Mouse (Mus musculus) heart, embryonic 16.5 days (tissue): ENCODE measurements at regions not wholly inside any gene's neighbourhood (a gene's known extent, or its start where the extent isn't known, plus 50 kb on each side); places are given as distances from the start of the nearest gene placed in this dataset.

Experiments used
- ATAC-seq: fragments of 200-750 bp; cut with Nextera tagmentation; replicated peaks from 2 replicates; pipeline ENCODE4 v1.8.0; 2017; ENCODE audit warnings: moderate number of reproducible peaks; ENCODE audit not compliant: insufficient read depth, low FRiP score; ENCODE audit errors: extremely low read depth
- H3K27ac ChIP-seq: fragments of 300-500 bp; sonication (generic); 2 replicates; pipeline ENCODE4 v1.5.1; 2014; ENCODE audit warnings: mild to moderate bottlenecking, low read length, control low read depth, moderate library complexity
- H3K27me3 ChIP-seq: fragments of 300-500 bp; sonication (generic); 2 replicates; pipeline ENCODE4 v1.6.1; 2014; ENCODE audit warnings: low read length, mixed read lengths; ENCODE audit not compliant: control insufficient read depth, insufficient read depth
- H3K36me3 ChIP-seq: fragments of 300-500 bp; sonication (generic); 2 replicates; pipeline ENCODE4 v1.6.1; 2014; ENCODE audit not compliant: control insufficient read depth, insufficient read depth
- H3K4me1 ChIP-seq: fragments of 300-500 bp; sonication (generic); 2 replicates; pipeline ENCODE4 v1.6.1; 2014; ENCODE audit warnings: low read length, mixed read lengths; ENCODE audit not compliant: control insufficient read depth, insufficient read depth
- H3K4me2 ChIP-seq: fragments of 300-500 bp; sonication (generic); 2 replicates; pipeline ENCODE4 v1.6.1; 2014; ENCODE audit warnings: low read depth, mild to moderate bottlenecking, control low read depth, low read length
- H3K4me3 ChIP-seq: fragments of 300-500 bp; sonication (generic); 2 replicates; pipeline ENCODE4 v1.5.1; 2014; ENCODE audit warnings: mild to moderate bottlenecking, control low read depth, low read length
- H3K9ac ChIP-seq: fragments of 300-500 bp; sonication (generic); 2 replicates; pipeline ENCODE4 v1.6.1; 2014; ENCODE audit warnings: low read length, control low read depth
- H3K9me3 ChIP-seq: fragments of 300-500 bp; sonication (generic); replicated peaks from 2 replicates; pipeline ENCODE4 v1.6.1; 2016; ENCODE audit warnings: low read length; ENCODE audit not compliant: control insufficient read depth
- WGBS: fragments of 180-500 bp; shearing (Covaris S2); extraction: QIAGEN DNeasy Blood & Tissue Kit; methylation state at CpG from one replicate; pipeline ENCODE4 v1.1.7; 2014; 5-methylcytosine and 5-hydroxymethylcytosine counted together

DNA sequence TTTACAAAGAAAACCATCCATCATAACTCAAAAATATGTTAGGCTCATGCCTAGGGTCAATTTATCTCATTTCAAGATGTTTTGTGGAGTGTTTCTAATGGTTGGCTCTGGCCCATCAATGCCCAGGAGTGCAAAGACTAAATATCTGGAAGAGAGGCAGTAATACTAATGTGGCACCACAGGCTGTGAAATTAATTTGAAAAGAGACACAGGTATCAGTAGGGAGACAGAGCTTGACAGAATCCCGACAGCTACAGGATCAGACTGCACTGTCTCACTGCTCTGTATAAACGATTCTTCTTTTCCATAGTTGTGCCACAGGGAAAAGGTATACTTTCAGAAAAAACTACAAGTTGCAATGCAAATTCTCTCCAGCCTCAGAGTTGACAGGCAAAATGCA lies 308.1 kb upstream of the Emcn start:
- no peak for ATAC-seq
- Histone ChIP-seq H3K27ac (no peak overlapping the region), H3K9ac (no peak overlapping the region), H3K9me3 (no peaks in the 10 kb centered on the region), H3K4me1 (no peaks in the 10 kb centered on the region), H3K36me3 (no peaks in the 10 kb centered on the region), H3K4me2 (no peak overlapping the region), H3K4me3 (no peak overlapping the region), H3K27me3 (no peaks in the 10 kb centered on the region)
- 64% methylated on average over 2 of the region's 2 CpGs for WGBS

- H3K9me3 ChIP-seq: no peaks in the 10 kb centered on the region
- H3K9ac ChIP-seq: no peak overlapping the region
- H3K4me1 ChIP-seq: no peaks in the 10 kb centered on the region
- ATAC-seq: no peak
- no peaks in the 10 kb centered on the region for H3K36me3 ChIP-seq
- no peak overlapping the region for H3K4me3 ChIP-seq
- no peaks in the 10 kb centered on the region for H3K27me3 ChIP-seq
- H3K4me2 ChIP-seq: no peak overlapping the region
- H3K27ac ChIP-seq: no peak overlapping the region
- WGBS: 71% methylated on average over 8 of the region's 8 CpGs
Observed at GRCm38 (mm10) chr3:137039638-137040037, 301.2 kb upstream of the Emcn start.

DNA sequence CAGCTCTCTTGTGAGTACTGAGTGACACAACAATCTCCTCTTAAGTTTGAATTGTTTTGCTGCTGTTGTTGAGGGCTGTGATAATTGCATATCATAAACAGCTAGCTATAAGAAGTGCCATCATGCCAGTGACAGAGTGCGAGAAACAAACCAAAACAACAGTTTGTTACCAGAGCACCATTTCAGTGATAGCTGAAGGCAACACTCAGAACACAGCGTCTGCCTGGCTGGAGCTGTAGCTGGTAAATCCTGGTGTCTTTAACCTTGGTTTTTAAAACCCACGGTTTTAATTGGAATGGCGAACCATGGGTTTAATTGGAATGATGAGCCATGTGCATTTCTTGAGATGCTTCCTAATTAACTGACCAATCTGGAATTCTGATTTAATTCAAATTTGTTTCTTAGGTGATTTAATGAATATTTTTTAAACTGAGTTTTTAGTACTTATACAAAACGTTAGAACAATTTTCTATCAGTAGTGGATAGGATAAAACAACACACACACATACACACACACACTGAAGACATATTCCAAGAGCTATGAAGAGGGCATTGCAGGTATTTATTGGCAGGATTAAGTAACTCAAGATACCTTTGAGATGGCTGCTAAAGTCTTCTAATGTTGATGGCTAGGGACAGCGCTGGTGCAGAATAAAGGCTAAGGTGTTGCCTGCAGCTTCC lies 284.2 kb upstream of the Emcn start:
- ATAC-seq: no peak
- Histone ChIP-seq H3K4me1 (no peaks in the 10 kb centered on the region), H3K27me3 (no peaks in the 10 kb centered on the region), H3K9ac (no peak overlapping the region), H3K36me3 (no peaks in the 10 kb centered on the region), H3K9me3 (no peaks in the 10 kb centered on the region), H3K4me2 (no peak overlapping the region), H3K27ac (no peak overlapping the region), H3K4me3 (no peak overlapping the region)
- 79% methylated on average over 6 of the region's 6 CpGs for WGBS

GRCm38 (mm10) chr3:137057225-137057910 lies 283.5 kb upstream of the Emcn start:
- H3K9ac ChIP-seq: no peak overlapping the region
- H3K4me1 ChIP-seq: no peaks in the 10 kb centered on the region
- no peak overlapping the region for H3K4me3 ChIP-seq
- WGBS: 62% methylated on average over 6 of the region's 6 CpGs
- H3K27me3 ChIP-seq: no peaks in the 10 kb centered on the region
- ATAC-seq: no peak
- H3K36me3 ChIP-seq: no peaks in the 10 kb centered on the region
- no peaks in the 10 kb centered on the region for H3K9me3 ChIP-seq
- no peak overlapping the region for H3K27ac ChIP-seq
- no peak overlapping the region for H3K4me2 ChIP-seq

DNA sequence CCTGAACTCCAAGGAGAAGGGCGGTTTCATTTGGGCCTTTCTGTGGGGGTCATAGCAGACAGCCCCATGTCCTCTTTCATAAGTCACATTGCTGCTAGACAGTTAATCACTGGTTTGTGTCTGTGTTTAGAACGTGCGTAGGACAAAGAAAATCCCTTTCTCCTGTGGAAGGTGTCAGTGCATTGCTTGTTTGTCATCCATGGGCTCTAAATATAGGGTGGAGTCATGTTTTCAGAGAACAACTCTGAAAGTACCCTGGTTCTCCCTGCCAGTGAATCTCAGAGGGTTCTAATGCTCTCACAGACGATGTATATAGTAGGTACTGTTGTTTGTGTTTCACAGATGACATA lies 283.0 kb upstream of the Emcn start:
- H3K9me3 ChIP-seq: no peaks in the 10 kb centered on the region
- H3K9ac ChIP-seq: no peak overlapping the region
- no peaks in the 10 kb centered on the region for H3K36me3 ChIP-seq
- no peak overlapping the region for H3K27ac ChIP-seq
- no peak overlapping the region for H3K4me2 ChIP-seq
- 69% methylated on average over 4 of the region's 4 CpGs for WGBS
- H3K4me1 ChIP-seq: no peaks in the 10 kb centered on the region
- H3K27me3 ChIP-seq: no peaks in the 10 kb centered on the region
- no peak overlapping the region for H3K4me3 ChIP-seq
- no peak for ATAC-seq

DNA sequence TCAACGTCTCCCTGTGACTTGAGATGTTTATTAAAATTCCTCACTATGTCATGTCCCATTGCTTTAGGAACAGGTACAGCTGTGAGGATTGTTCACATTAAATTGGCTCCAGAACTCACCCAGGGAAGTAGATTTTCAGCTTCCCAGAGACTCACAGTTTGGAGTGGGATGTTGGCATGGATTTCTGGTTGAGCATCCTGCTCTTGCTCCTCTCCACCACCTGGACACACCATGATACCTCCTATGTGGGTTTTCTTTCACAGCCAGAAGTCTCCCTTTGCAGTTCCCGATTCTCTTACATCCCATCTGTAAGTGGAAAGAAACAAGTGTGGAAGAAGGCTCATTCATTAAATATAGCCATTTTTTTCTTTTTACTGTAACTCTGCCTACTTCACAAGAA lies 278.8 kb upstream of the Emcn start:
- Histone ChIP-seq H3K27me3 (no peaks in the 10 kb centered on the region), H3K4me1 (no peaks in the 10 kb centered on the region), H3K4me2 (no peak overlapping the region), H3K9me3 (no peaks in the 10 kb centered on the region), H3K9ac (no peak overlapping the region), H3K27ac (no peak overlapping the region), H3K4me3 (no peak overlapping the region), H3K36me3 (no peaks in the 10 kb centered on the region)
- 85% methylated on average over 2 of the region's 2 CpGs for WGBS
- no peak for ATAC-seq

GRCm38 (mm10) chr3:137067336-137067735 lies 273.5 kb upstream of the Emcn start:
- WGBS: 81% methylated on average over 1 of the region's 1 CpGs

DNA sequence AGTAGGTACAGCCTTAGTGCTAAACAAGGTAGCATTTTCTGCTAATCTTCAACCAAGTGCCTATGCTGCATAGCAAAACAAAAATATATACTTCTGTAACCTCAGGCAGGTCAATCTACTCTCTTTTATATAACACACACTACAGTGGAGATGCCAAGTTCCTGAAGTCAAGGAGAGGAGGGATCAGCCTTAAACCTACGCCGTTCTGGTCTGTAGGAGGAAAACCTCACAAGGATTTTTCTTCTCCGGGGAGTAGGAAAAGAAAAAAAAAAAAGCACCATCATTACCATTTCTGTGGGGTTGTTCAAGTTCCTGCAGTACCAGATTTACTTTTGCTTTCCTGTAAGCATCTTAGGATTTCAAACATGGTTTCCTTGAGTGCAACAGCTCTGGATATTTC lies 271.5 kb upstream of the Emcn start:
- H3K27me3 ChIP-seq: no peaks in the 10 kb centered on the region
- H3K4me2 ChIP-seq: no peak overlapping the region
- H3K9me3 ChIP-seq: no peaks in the 10 kb centered on the region; the same call in 1 of the 2 replicates
- H3K4me3 ChIP-seq: no peak overlapping the region
- H3K4me1 ChIP-seq: no peaks in the 10 kb centered on the region
- H3K36me3 ChIP-seq: no peaks in the 10 kb centered on the region
- WGBS: 83% methylated on average over 3 of the region's 3 CpGs
- no peak overlapping the region for H3K9ac ChIP-seq
- ATAC-seq: no peak
- no peak overlapping the region for H3K27ac ChIP-seq

More at GRCm38 (mm10) chr3:137067336-137067735, 273.5 kb upstream of the Emcn start:
- Histone ChIP-seq H3K27ac (no peak overlapping the region), H3K4me1 (no peaks in the 10 kb centered on the region), H3K9me3 (no peaks in the 10 kb centered on the region; the same call in 1 of the 2 replicates), H3K4me3 (no peak overlapping the region), H3K36me3 (no peaks in the 10 kb centered on the region), H3K27me3 (no peaks in the 10 kb centered on the region), H3K4me2 (no peak overlapping the region), H3K9ac (no peak overlapping the region)
- no peak for ATAC-seq

- no peaks in the 10 kb centered on the region for H3K36me3 ChIP-seq
- H3K9me3 ChIP-seq: no peaks in the 10 kb centered on the region
- no peak for ATAC-seq
- H3K4me1 ChIP-seq: no peaks in the 10 kb centered on the region
- H3K27me3 ChIP-seq: no peaks in the 10 kb centered on the region
- WGBS: 86% methylated on average over 13 of the region's 13 CpGs
- no peak overlapping the region for H3K4me3 ChIP-seq
- H3K4me2 ChIP-seq: no peak overlapping the region
- H3K27ac ChIP-seq: no peak overlapping the region
- H3K9ac ChIP-seq: no peak overlapping the region
Observed at GRCm38 (mm10) chr3:137077718-137078599, 262.9 kb upstream of the Emcn start.
